In the genomic region with DNA sequence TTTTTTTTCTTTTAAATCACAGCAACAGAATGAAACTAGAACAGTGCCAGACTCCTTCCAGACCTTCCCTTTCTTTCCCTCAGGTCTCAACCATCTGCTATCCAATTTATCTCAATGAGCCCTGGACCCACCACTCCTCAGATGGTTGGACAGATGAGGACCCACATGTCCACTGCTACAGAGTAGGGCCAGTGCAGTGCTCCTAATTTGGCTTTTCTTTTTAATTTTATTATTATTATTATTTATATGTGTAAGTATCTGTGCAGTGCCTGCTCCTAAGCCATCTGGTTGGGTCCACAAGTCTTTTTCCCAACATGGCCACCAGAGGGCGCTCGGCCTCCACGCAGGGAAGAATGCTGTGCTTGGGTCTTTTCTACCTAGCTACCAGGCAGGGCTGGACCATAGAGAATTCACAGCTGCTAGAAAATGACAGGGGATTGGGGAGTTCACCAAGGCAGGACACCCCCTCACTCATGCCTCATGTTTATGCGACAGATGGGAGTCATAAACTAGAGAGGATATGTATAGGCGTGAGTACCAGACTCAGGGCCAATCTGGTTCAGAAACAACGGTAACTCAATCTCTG, we compare ENCODE assay signal across 8 mouse cellular contexts. TPM values are rescaled to one million over a fixed set of nuclear protein-coding genes. Genes with fewer than 3 reads are reported as not detected.
DNase-seq lines count a peak whose midpoint lies in the region; ATAC-seq and TF ChIP-seq lines count a peak whose summit lies in the region.

No protein-coding gene starts in this region.

- H3K4me3 ChIP-seq in embryonic facial prominence, embryonic 13.5 days, result no peak overlapping the region
- H3K4me3 ChIP-seq in kidney, embryonic 16.5 days (ENCODE audit: low read length), result no peak overlapping the region
- no peak overlapping the region for H3K4me3 ChIP-seq in liver, adult 2 months (ENCODE audit: insufficient read depth, low read depth, low read length)
- H3K4me3 ChIP-seq in neural tube, embryonic 12.5 days, result no peak overlapping the region
- no peak overlapping the region for H3K4me3 ChIP-seq in testis, adult 2 months (ENCODE audit: control insufficient read depth, low read depth, low read length)

- no peaks in the 10 kb centered on the region for H3K79me2 ChIP-seq in liver, adult 2 months (ENCODE audit: control insufficient read depth, insufficient read depth, low read length)

- no peaks in the 10 kb centered on the region for H3K9me3 ChIP-seq in embryonic facial prominence, embryonic 13.5 days
- H3K9me3 ChIP-seq in kidney, embryonic 16.5 days (ENCODE audit: low read length), result no peaks in the 10 kb centered on the region
- no peaks in the 10 kb centered on the region for H3K9me3 ChIP-seq in neural tube, embryonic 12.5 days

- no peak overlapping the region for H3K27ac ChIP-seq in embryonic facial prominence, embryonic 13.5 days
- no peak overlapping the region for H3K27ac ChIP-seq in kidney, embryonic 16.5 days (ENCODE audit: low read length)
- no peak overlapping the region for H3K27ac ChIP-seq in liver, adult 2 months (replicated peaks; ENCODE audit: insufficient read depth, low read depth, low read length)
- H3K27ac ChIP-seq in neural tube, embryonic 12.5 days, result no peak overlapping the region
- no peak overlapping the region for H3K27ac ChIP-seq in testis, adult 2 months (ENCODE audit: control insufficient read depth, insufficient read depth, low read depth, low read length)

- H3K4me2 ChIP-seq in embryonic facial prominence, embryonic 13.5 days, result no peak overlapping the region
- no peak overlapping the region for H3K4me2 ChIP-seq in kidney, embryonic 16.5 days (replicated peaks; ENCODE audit: low read depth, low read length)
- no peak overlapping the region for H3K4me2 ChIP-seq in neural tube, embryonic 12.5 days (replicated peaks)

- H3K4me1 ChIP-seq in embryonic facial prominence, embryonic 13.5 days, result no peaks in the 10 kb centered on the region
- no peaks in the 10 kb centered on the region for H3K4me1 ChIP-seq in kidney, embryonic 16.5 days (ENCODE audit: insufficient read depth, low read length)
- H3K4me1 ChIP-seq in liver, adult 2 months (ENCODE audit: control insufficient read depth, insufficient read depth, low read length), result no peaks in the 10 kb centered on the region
- H3K4me1 ChIP-seq in neural tube, embryonic 12.5 days, result no peaks in the 10 kb centered on the region
- no peaks in the 10 kb centered on the region for H3K4me1 ChIP-seq in testis, adult 2 months (ENCODE audit: control insufficient read depth, insufficient read depth, low read length)

- peaks cover 41% of the 10 kb centered on the region for H3K27me3 ChIP-seq in embryonic facial prominence, embryonic 13.5 days
- peaks cover 11% of the 10 kb centered on the region for H3K27me3 ChIP-seq in kidney, embryonic 16.5 days (ENCODE audit: insufficient read depth, low read length)
- no peaks in the 10 kb centered on the region for H3K27me3 ChIP-seq in liver, adult 2 months (ENCODE audit: control insufficient read depth, insufficient read depth, low read length)
- H3K27me3 ChIP-seq in neural tube, embryonic 12.5 days (replicated peaks), result peaks cover 13% of the 10 kb centered on the region
- no peaks in the 10 kb centered on the region for H3K27me3 ChIP-seq in testis, adult 2 months (ENCODE audit: control insufficient read depth, insufficient read depth, low read length)

- 0 out of 2 replicates have a peak, but pooled peaks have one; percentile 43 for ATAC-seq in embryonic facial prominence, embryonic 13.5 days (ENCODE audit: insufficient number of reproducible peaks, insufficient read depth, low FRiP score, low TSS enrichment, low read depth)
- ATAC-seq in kidney, embryonic 16.5 days (ENCODE audit: low FRiP score, low TSS enrichment), result peak; percentile 74
- peak; percentile 74 for ATAC-seq in neural tube, embryonic 12.5 days (ENCODE audit: low FRiP score, low read depth)

- TF ChIP-seq POLR2A in liver, adult 2 months (IDR thresholded peaks at IDR 0.05; ENCODE audit: extremely low read depth, insufficient read depth, low read length), result no peak
- TF ChIP-seq POLR2A in testis, adult 2 months (IDR thresholded peaks at IDR 0.05; ENCODE audit: control insufficient read depth, low read depth, low read length), result no peak

- H3K9ac ChIP-seq in embryonic facial prominence, embryonic 13.5 days, result no peak overlapping the region
- H3K9ac ChIP-seq in kidney, embryonic 16.5 days (replicated peaks; ENCODE audit: low read length), result no peak overlapping the region
- no peak overlapping the region for H3K9ac ChIP-seq in liver, adult 2 months (ENCODE audit: low read depth, low read length)
- no peak overlapping the region for H3K9ac ChIP-seq in neural tube, embryonic 12.5 days

- no peaks in the 10 kb centered on the region for H3K36me3 ChIP-seq in embryonic facial prominence, embryonic 13.5 days
- no peaks in the 10 kb centered on the region for H3K36me3 ChIP-seq in kidney, embryonic 16.5 days (ENCODE audit: insufficient read depth, low read length)
- no peaks in the 10 kb centered on the region for H3K36me3 ChIP-seq in liver, adult 2 months (ENCODE audit: control insufficient read depth, insufficient read depth, low read length)
- no peaks in the 10 kb centered on the region for H3K36me3 ChIP-seq in neural tube, embryonic 12.5 days
- H3K36me3 ChIP-seq in testis, adult 2 months (ENCODE audit: control insufficient read depth, insufficient read depth, low read length), result no peaks in the 10 kb centered on the region

- TF ChIP-seq CTCF in liver, adult 2 months (IDR thresholded peaks at IDR 0.05; ENCODE audit: low read depth, low read length), result peak; percentile 98
- TF ChIP-seq CTCF in testis, adult 2 months (IDR thresholded peaks at IDR 0.05; ENCODE audit: control insufficient read depth, insufficient read depth, insufficient replicate concordance, low read depth, low read length), result peak; percentile 92

- DNase-seq in B cell, adult 2 months, result peak; percentile 76 to 77
- DNase-seq in adrenal gland, postnatal 4 days (ENCODE audit: low spot score in 2 of 2), result peak; percentile 74 to 75
- DNase-seq in heart, adult 9 months (ENCODE audit: low spot score in 2 of 2), result peak; percentile 20 to 56
- DNase-seq in liver, adult 2 months (ENCODE audit: extremely low read depth, low read depth, low spot score), result peak; percentile 43

- WGBS in embryonic facial prominence, embryonic 13.5 days, result 27% methylated on average over 6 of the region's 6 CpGs
- 29% methylated on average over 6 of the region's 6 CpGs for WGBS in kidney, embryonic 16.5 days
- WGBS in liver, adult 2 months, result 38% methylated on average over 6 of the region's 6 CpGs
- WGBS in neural tube, embryonic 12.5 days, result 34% methylated on average over 6 of the region's 6 CpGs

RNA-seq across cellular contexts. Expression of gene Shh, which starts 15.9 kb away (rescaled TPM):
- 10 to 100 TPM; 27.8 to 36.5 TPM for total RNA-seq in adrenal gland, postnatal 4 days (2021)
- 1.0 TPM in 2 replicates for polyA plus RNA-seq in embryonic facial prominence, embryonic 13.5 days (2015; fragmentation: Nextera tagmentation; extraction: Ambion mirVana)
- polyA plus RNA-seq in kidney, embryonic 16.5 days (2015; fragmentation: Nextera tagmentation; extraction: Ambion mirVana), result 0.85 and 0.96 TPM in 2 replicates
- 0.28 TPM in 1 of 2 replicates, not detected in the other for total RNA-seq in liver, adult 2 months (2014; rRNA removed)
- polyA plus RNA-seq in liver, adult 2 months (2012; rRNA removed), result 0.02 and 0.05 TPM in 2 replicates
- 3.0 and 3.6 TPM in 2 replicates for polyA plus RNA-seq in neural tube, embryonic 12.5 days (2016; fragmentation: Nextera tagmentation; extraction: Ambion mirVana)
- polyA plus RNA-seq in testis, adult 2 months (2012; rRNA removed), result 0.04 and 0.59 TPM in 2 replicates
